Mouse (Mus musculus) liver, adult 2 months (tissue): ENCODE measurements around the gene Sgms1.

Experiments used
- CTCF ChIP-seq: fragments of 200-500 bp; IDR thresholded peaks from 2 replicates; pipeline ENCODE4 v1.5.1; 2011; ENCODE audit warnings: low read depth, low read length, control low read depth
- POLR2A ChIP-seq: fragments of 200-500 bp; IDR thresholded peaks from 2 replicates; pipeline ENCODE4 v1.6.1; 2011; ENCODE audit warnings: low read length, control low read depth; ENCODE audit not compliant: insufficient read depth; ENCODE audit errors: extremely low read depth

- TF ChIP-seq CTCF (no peak), POLR2A (no peak)
These were observed 81.2 kb downstream of the Sgms1 start for GRCm38 (mm10) chr19:32308311-32308710.
